Mouse (Mus musculus) kidney, postnatal 0 days (tissue): ENCODE results near the gene Ebf1. TPM values are rescaled to one million over a fixed set of nuclear protein-coding genes. Genes with fewer than 3 reads are reported as not detected.

ENCODE experiments used
- ATAC-seq: fragments of 200-750 bp; cut with Nextera tagmentation; replicated peaks from 2 replicates; pipeline ENCODE4 v1.8.0; 2017; ENCODE audit warnings: low read depth, moderate number of reproducible peaks, moderate TSS enrichment, moderate library complexity; ENCODE audit not compliant: low FRiP score
- DNase-seq: peaks from one replicate; pipeline ENCODE4 v3.0.0-alpha.2; 2016; ENCODE audit warnings: low spot score
- H3K27ac ChIP-seq: fragments of 300-500 bp; sonication (generic); 2 replicates; pipeline ENCODE4 v1.5.1; 2014; ENCODE audit warnings: mild to moderate bottlenecking
- H3K27me3 ChIP-seq: fragments of 300-500 bp; sonication (generic); 2 replicates; pipeline ENCODE4 v1.6.1; 2014; ENCODE audit warnings: low read length, mixed read lengths; ENCODE audit not compliant: insufficient read depth
- H3K36me3 ChIP-seq: fragments of 300-500 bp; sonication (generic); 2 replicates; pipeline ENCODE4 v1.6.1; 2014; ENCODE audit warnings: low read length, mixed read lengths; ENCODE audit not compliant: insufficient read depth
- H3K4me1 ChIP-seq: fragments of 300-500 bp; sonication (generic); replicated peaks from 2 replicates; pipeline ENCODE4 v1.6.1; 2014; ENCODE audit warnings: antibody characterized with exemption, low read length, mixed read lengths; ENCODE audit not compliant: insufficient read depth
- H3K4me2 ChIP-seq: fragments of 300-500 bp; sonication (generic); 2 replicates; pipeline ENCODE4 v1.6.1; 2014; ENCODE audit warnings: mild to moderate bottlenecking, low read length, moderate library complexity, mixed read lengths
- H3K4me3 ChIP-seq: fragments of 300-500 bp; sonication (generic); replicated peaks from 2 replicates; pipeline ENCODE4 v1.5.1; 2014; ENCODE audit warnings: low read depth, low read length
- H3K9ac ChIP-seq: fragments of 300-500 bp; sonication (generic); 2 replicates; pipeline ENCODE4 v1.6.1; 2014; ENCODE audit warnings: low read depth, low read length
- H3K9me3 ChIP-seq: fragments of 300-500 bp; sonication (generic); replicated peaks from 2 replicates; pipeline ENCODE4 v1.6.1; 2016; ENCODE audit warnings: low read length, inconsistent platforms, mixed read lengths
- CTCF ChIP-seq: IDR thresholded peaks from 2 replicates; pipeline ENCODE4 v1.5.1; 2016; ENCODE audit warnings: antibody characterized with exemption, low read depth, mild to moderate bottlenecking, moderate library complexity
- WGBS: fragments of 180-500 bp; shearing (Covaris S2); extraction: QIAGEN DNeasy Blood & Tissue Kit; methylation state at CpG from one replicate; pipeline ENCODE4 v1.1.7; 2014; 5-methylcytosine and 5-hydroxymethylcytosine counted together
- polyA plus RNA-seq: library from polyadenylated mRNA; unstranded; fragments of >200 nt; fragmentation: Nextera tagmentation; extraction: Ambion mirVana; gene quantifications from 2 replicates; pipeline ENCODE4 v1.2.1, GENCODE M21; 2015

The Ebf1 gene
- polyA plus RNA-seq, 1 experiment from 2014 or later = 19.6 TPM

DNA sequence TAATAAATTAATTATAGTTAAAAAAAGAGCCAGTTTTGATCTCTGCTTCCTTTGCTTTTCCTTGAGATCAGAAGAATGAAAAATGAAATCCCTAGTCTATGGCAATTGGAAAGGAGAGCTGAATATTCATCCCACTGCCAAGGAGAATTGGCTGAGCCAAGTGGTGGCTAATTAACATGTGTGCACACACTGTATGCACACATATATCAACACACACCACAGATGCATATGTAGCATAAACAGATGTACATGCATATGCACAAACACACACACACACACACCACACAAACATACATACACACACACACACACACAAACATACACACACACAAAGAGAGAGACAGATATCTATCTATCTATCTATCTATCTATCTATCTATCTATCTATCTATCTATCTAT, 205.2 kb downstream of the Ebf1 start:
- no peak for TF ChIP-seq CTCF
- Histone ChIP-seq H3K4me2 (no peak overlapping the region), H3K9ac (no peak overlapping the region), H3K4me1 (no peaks in the 10 kb centered on the region), H3K9me3 (no peaks in the 10 kb centered on the region), H3K36me3 (no peaks in the 10 kb centered on the region), H3K27me3 (no peaks in the 10 kb centered on the region), H3K27ac (no peak overlapping the region), H3K4me3 (no peak overlapping the region)
- DNase-seq (no peak), ATAC-seq (no peak)

DNA sequence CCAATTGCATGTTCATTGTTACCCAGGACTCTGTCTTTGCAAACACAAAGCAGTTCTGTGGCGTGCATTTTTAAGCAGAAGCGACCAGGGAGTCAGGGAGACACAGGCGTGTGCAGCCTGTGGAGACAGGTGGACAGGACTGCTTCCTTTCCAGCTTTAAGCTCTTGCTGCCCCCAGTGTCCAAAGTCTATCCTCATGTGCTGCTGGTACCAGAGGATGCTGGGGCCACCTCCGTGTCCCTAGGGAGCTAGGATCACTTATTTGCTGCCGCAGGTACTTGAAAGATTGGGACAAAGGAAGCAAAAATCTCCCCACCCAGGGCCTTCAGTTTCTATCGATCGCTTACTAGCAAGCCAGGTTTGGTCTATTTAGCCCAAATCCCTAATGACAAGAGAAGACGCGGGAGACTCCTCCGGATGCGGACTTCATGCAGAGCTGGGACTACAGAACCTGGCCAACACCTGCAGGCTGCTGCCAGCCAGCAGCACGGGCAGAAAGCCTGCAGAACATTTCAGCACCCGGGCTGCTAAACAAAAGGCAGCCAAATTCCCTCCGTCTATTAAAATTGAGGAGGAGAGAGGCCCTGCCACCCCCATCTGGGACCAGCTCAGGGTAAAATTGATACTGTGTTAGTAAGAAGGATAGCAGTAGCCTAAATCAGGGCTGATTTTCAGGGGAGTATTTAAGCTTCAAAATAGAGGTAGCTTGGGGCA, 215.3 kb downstream of the Ebf1 start:
- Histone ChIP-seq H3K27me3 (0 out of 2 replicates have a peak, but pooled peaks cover 4% of the 10 kb centered on the region), H3K4me1 (no peaks in the 10 kb centered on the region), H3K27ac (no peak overlapping the region), H3K36me3 (no peaks in the 10 kb centered on the region), H3K9me3 (no peaks in the 10 kb centered on the region), H3K4me2 (no peak overlapping the region; the same call in 1 of the 2 replicates), H3K4me3 (no peak overlapping the region), H3K9ac (no peak overlapping the region)
- no peak for DNase-seq
- 33% methylated on average over 14 of the region's 14 CpGs for WGBS
- TF ChIP-seq CTCF = peak; percentile 19; the same call in 1 of the 2 replicates
- no peak for ATAC-seq

DNA sequence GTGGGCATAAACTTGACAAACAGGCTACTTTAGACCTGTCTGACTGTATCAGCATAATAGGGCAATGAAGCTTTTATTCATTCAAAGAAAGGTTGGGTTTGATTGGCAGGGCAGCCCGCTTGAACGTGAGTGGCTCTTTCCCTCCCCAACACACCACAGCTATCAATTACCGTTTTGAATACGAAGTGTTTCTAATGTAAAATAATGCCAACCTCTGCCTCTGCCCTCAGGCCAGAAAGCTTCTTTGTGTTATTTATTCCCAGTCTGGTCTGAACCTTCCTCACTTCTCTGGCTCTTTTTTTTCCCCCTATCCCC, 215.8 kb downstream of the Ebf1 start:
- no peak overlapping the region for H3K4me3 ChIP-seq
- ATAC-seq = no peak

DNA sequence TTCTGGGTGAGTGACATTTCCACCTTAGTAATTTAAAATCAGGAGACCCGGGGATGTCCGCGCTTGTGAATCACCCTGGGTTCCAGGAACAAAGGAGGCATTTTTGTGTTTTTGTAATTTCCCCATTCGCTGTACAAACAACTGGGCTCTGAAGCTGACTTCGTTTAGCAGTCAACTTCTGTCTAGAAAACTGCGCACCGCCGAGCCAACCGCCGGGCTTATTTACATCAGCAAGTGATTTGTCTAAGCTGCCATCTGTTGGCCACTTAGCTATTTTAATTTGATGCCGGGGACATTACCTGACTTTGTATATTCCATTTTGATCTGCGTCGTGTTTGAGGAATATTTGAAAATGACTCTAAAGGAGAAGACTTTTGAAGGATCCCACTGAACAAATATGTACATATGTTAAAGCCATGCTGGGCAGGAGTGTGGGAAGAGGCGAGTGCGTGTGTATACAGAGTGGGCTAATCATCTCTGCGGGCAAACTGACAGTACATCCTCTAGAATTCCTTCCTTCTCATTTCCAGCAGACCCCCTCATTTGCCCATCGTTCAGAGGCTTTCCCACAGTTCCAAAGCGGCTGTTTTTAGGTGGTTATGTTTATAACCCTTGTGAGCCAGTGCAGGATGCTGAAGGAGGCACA, 216.4 kb downstream of the Ebf1 start:
- DNase-seq (no peak), ATAC-seq (no peak)
- Histone ChIP-seq H3K9me3 (no peaks in the 10 kb centered on the region), H3K27me3 (0 out of 2 replicates have a peak, but pooled peaks cover 4% of the 10 kb centered on the region), H3K9ac (no peak overlapping the region), H3K27ac (no peak overlapping the region), H3K4me3 (no peak overlapping the region), H3K4me2 (peak overlapping the region; percentile 33), H3K4me1 (no peaks in the 10 kb centered on the region), H3K36me3 (no peaks in the 10 kb centered on the region)
- WGBS = 45% methylated on average over 18 of the region's 18 CpGs
- no peak; the same call in 1 of the 2 replicates for TF ChIP-seq CTCF

More for the DNA sequence above, 215.8 kb downstream of the Ebf1 start:
- Histone ChIP-seq H3K9ac (no peak overlapping the region), H3K27ac (no peak overlapping the region), H3K36me3 (no peaks in the 10 kb centered on the region), H3K27me3 (0 out of 2 replicates have a peak, but pooled peaks cover 4% of the 10 kb centered on the region), H3K4me2 (peak overlapping the region; percentile 33), H3K9me3 (no peaks in the 10 kb centered on the region), H3K4me1 (no peaks in the 10 kb centered on the region)
- no peak for TF ChIP-seq CTCF
- WGBS = 27% methylated on average over 4 of the region's 4 CpGs
- no peak for DNase-seq

DNA sequence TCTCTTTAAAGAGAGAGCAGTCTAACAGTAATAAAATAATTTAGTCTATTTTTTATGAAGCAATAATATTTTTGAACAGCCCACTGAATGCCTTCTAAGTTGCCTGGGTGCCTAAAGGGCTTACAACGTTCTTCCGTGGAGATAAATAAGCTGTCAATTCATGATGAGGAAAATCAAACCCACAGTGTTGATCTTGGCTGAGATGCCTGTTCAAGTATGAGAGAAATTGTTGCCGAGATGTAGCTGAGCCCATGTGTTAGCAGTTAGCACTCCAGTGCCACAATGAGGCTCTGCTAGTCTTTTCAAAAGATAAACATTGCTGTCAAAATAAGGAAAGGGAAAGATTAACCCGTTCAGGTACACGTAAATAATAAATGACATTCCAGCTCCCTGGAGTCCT, 218.0 kb downstream of the Ebf1 start:
- 37% methylated on average over 5 of the region's 5 CpGs for WGBS
- no peak overlapping the region for H3K27ac ChIP-seq
- no peak overlapping the region for H3K4me3 ChIP-seq
- no peaks in the 10 kb centered on the region for H3K36me3 ChIP-seq
- H3K4me2 ChIP-seq = no peak overlapping the region
- ATAC-seq (no peak), DNase-seq (peak; percentile 39)
- H3K4me1 ChIP-seq = no peaks in the 10 kb centered on the region
- no peak for TF ChIP-seq CTCF
- 0 out of 2 replicates have a peak, but pooled peaks cover 4% of the 10 kb centered on the region for H3K27me3 ChIP-seq
- no peak overlapping the region for H3K9ac ChIP-seq
- H3K9me3 ChIP-seq = no peaks in the 10 kb centered on the region

DNA sequence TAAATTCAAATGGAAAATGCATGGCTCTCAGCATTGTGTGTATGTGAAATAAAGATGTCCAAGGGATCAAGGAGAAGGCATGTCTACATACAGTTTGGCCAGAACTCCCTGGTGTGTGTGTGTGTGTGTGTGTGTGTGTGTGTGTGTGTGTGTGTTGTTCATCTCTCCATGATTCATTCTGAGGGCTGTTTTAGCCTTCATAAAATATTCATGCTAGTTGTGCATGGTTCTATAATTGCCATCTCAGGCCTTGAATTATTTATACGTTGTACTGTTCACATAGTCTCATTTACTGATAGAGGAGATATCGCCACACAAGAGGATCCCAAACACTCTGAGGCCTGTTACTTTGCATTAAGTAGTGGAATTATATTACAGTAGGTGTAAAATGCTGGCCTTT, 220.5 kb downstream of the Ebf1 start:
- Histone ChIP-seq H3K27me3 (0 out of 2 replicates have a peak, but pooled peaks cover 4% of the 10 kb centered on the region), H3K9ac (no peak overlapping the region), H3K4me3 (no peak overlapping the region), H3K4me2 (no peak overlapping the region), H3K9me3 (no peaks in the 10 kb centered on the region), H3K27ac (no peak overlapping the region), H3K4me1 (no peaks in the 10 kb centered on the region), H3K36me3 (no peaks in the 10 kb centered on the region)
- whole genome bisulfite sequencing = 90% methylated on average over 2 of the region's 2 CpGs
- ATAC-seq (no peak), DNase-seq (no peak)
- TF ChIP-seq CTCF = no peak
